Mouse (Mus musculus) spleen, embryonic (tissue): ENCODE results near the gene Olig1.

ENCODE experiments used
- CTCF ChIA-PET: fragments of 350-600 bp; sonication (Branson Sonifier 250); formaldehyde crosslinking; loops from one replicate; lab custom pipeline; 2022; lab: Charles Lee

Olig1 gene

GRCm38 (mm10) chr16:91305512-91306111, 36.0 kb downstream of the Olig1 start:
- CTCF ChIA-PET: interaction anchor here (0.6 kb wide), 1 partner anchor 46 kb away, joined by 16 read pairs; no protein-coding TSS in a partner anchor

- CTCF ChIA-PET: no interaction called here
These were observed 40.3 kb downstream of the Olig1 start for GRCm38 (mm10) chr16:91309872-91310271.

GRCm38 (mm10) chr16:91312921-91313320, 43.3 kb downstream of the Olig1 start:
- CTCF ChIA-PET: no interaction called here

- CTCF ChIA-PET: no interaction called here
These were observed 44.7 kb downstream of the Olig1 start for GRCm38 (mm10) chr16:91314114-91314775.

GRCm38 (mm10) chr16:91320191-91320590, 50.6 kb downstream of the Olig1 start:
- CTCF ChIA-PET: no interaction called here

- CTCF ChIA-PET: no interaction called here
These were observed 51.0 kb downstream of the Olig1 start for GRCm38 (mm10) chr16:91320608-91321007.
